Mouse (Mus musculus) embryonic facial prominence, embryonic 10.5 days (tissue): Measurements from ENCODE around the gene Celf2. TPM values are rescaled to one million over a fixed set of nuclear protein-coding genes. Genes with fewer than 3 reads are reported as not detected.
A peak's percentile ranks its signal among the peaks of the same experiment; 100 is the strongest.

Experiments used
- DNase-seq: peaks from one replicate; pipeline ENCODE4 v3.0.0-alpha.2; 2017; ENCODE audit warnings: low spot score
- H3K27ac ChIP-seq: fragments of 300-500 bp; sonication (generic); replicated peaks from 2 replicates; pipeline ENCODE4 v1.5.1; 2016; ENCODE audit warnings: mild to moderate bottlenecking
- H3K27me3 ChIP-seq: fragments of 300-500 bp; sonication (generic); replicated peaks from 2 replicates; pipeline ENCODE4 v1.6.1; 2016; ENCODE audit warnings: low read depth, mild to moderate bottlenecking; ENCODE audit not compliant: poor library complexity, severe bottlenecking
- H3K36me3 ChIP-seq: fragments of 300-500 bp; sonication (generic); replicated peaks from 2 replicates; pipeline ENCODE4 v1.6.1; 2016; ENCODE audit warnings: mild to moderate bottlenecking, moderate library complexity
- H3K4me1 ChIP-seq: fragments of 300-500 bp; sonication (generic); 2 replicates; pipeline ENCODE4 v1.6.1; 2016
- H3K4me3 ChIP-seq: fragments of 300-500 bp; sonication (generic); 2 replicates; pipeline ENCODE4 v1.5.1; 2016; ENCODE audit warnings: mild to moderate bottlenecking, moderate library complexity
- H3K9me3 ChIP-seq: fragments of 300-500 bp; sonication (generic); 2 replicates; pipeline ENCODE4 v1.6.1; 2016; ENCODE audit warnings: mild to moderate bottlenecking
- WGBS: fragments of 180-500 bp; shearing (Covaris S2); methylation state at CpG from one replicate; pipeline ENCODE4 v1.1.7; 2016; 5-methylcytosine and 5-hydroxymethylcytosine counted together
- polyA plus RNA-seq: library from polyadenylated mRNA; unstranded; fragments of >200 nt; fragmentation: Nextera tagmentation; extraction: Ambion mirVana; gene quantifications from 2 replicates; pipeline ENCODE4 v1.2.1, GENCODE M21; 2016

Gene Celf2
- polyA plus RNA-seq, 1 experiment from 2014 or later: 27.7 TPM

- no peak for DNase-seq
- Histone ChIP-seq H3K27me3 (no peaks in the 10 kb centered on the region), H3K4me1 (no peaks in the 10 kb centered on the region), H3K36me3 (no peaks in the 10 kb centered on the region), H3K9me3 (no peaks in the 10 kb centered on the region), H3K27ac (no peak overlapping the region), H3K4me3 (no peak overlapping the region)
- WGBS: 80% methylated on average over 4 of the region's 4 CpGs
Measured at GRCm38 (mm10) chr2:7367738-7368137, 141.6 kb downstream of the Celf2 start.

GRCm38 (mm10) chr2:7359557-7359956 is 149.8 kb downstream of the Celf2 start:
- Histone ChIP-seq H3K36me3 (no peaks in the 10 kb centered on the region), H3K27ac (no peak overlapping the region), H3K4me1 (peaks cover 4% of the 10 kb centered on the region; the same call in 1 of the 2 replicates), H3K27me3 (no peaks in the 10 kb centered on the region), H3K9me3 (no peaks in the 10 kb centered on the region), H3K4me3 (no peak overlapping the region)
- DNase-seq: peak; percentile 14
- 52% methylated on average over 5 of the region's 5 CpGs for WGBS

- 75% methylated on average over 3 of the region's 3 CpGs for WGBS
- Histone ChIP-seq H3K4me1 (peaks cover 4% of the 10 kb centered on the region; the same call in 1 of the 2 replicates), H3K36me3 (no peaks in the 10 kb centered on the region), H3K4me3 (no peak overlapping the region), H3K27me3 (no peaks in the 10 kb centered on the region), H3K27ac (no peak overlapping the region), H3K9me3 (no peaks in the 10 kb centered on the region)
- DNase-seq: no peak
Measured at GRCm38 (mm10) chr2:7358816-7359215, 150.5 kb downstream of the Celf2 start.

GRCm38 (mm10) chr2:7351234-7351633 is 158.1 kb downstream of the Celf2 start:
- Histone ChIP-seq H3K4me3 (no peak overlapping the region), H3K4me1 (no peaks in the 10 kb centered on the region; the same call in none of the 2 replicates), H3K27ac (no peak overlapping the region), H3K9me3 (no peaks in the 10 kb centered on the region), H3K36me3 (no peaks in the 10 kb centered on the region), H3K27me3 (no peaks in the 10 kb centered on the region)
- WGBS: 90% methylated on average over 5 of the region's 5 CpGs
- no peak for DNase-seq

GRCm38 (mm10) chr2:7346703-7347461 is 162.5 kb downstream of the Celf2 start:
- DNase-seq: no peak
- H3K4me1 ChIP-seq: peaks cover 5% of the 10 kb centered on the region
- H3K4me3 ChIP-seq: no peak overlapping the region
- 84% methylated on average over 4 of the region's 4 CpGs for WGBS
- H3K36me3 ChIP-seq: no peaks in the 10 kb centered on the region
- no peaks in the 10 kb centered on the region for H3K27me3 ChIP-seq
- H3K9me3 ChIP-seq: no peaks in the 10 kb centered on the region
- no peak overlapping the region for H3K27ac ChIP-seq

GRCm38 (mm10) chr2:7344951-7345350 is 164.4 kb downstream of the Celf2 start:
- WGBS: 85% methylated on average over 2 of the region's 2 CpGs
- no peak for DNase-seq
- Histone ChIP-seq H3K27ac (no peak overlapping the region), H3K4me1 (peaks cover 5% of the 10 kb centered on the region), H3K36me3 (no peaks in the 10 kb centered on the region), H3K27me3 (no peaks in the 10 kb centered on the region), H3K4me3 (no peak overlapping the region), H3K9me3 (no peaks in the 10 kb centered on the region)

- H3K4me1 ChIP-seq: peaks cover 5% of the 10 kb centered on the region; the same call in 1 of the 2 replicates
- H3K27ac ChIP-seq: no peak overlapping the region
- H3K27me3 ChIP-seq: no peaks in the 10 kb centered on the region
- no peaks in the 10 kb centered on the region for H3K36me3 ChIP-seq
- DNase-seq: no peak
- H3K9me3 ChIP-seq: no peaks in the 10 kb centered on the region
- WGBS: 68% methylated on average over 8 of the region's 8 CpGs
- no peak overlapping the region for H3K4me3 ChIP-seq
Measured at GRCm38 (mm10) chr2:7342911-7343478, 166.4 kb downstream of the Celf2 start.

GRCm38 (mm10) chr2:7334846-7335245 is 174.5 kb downstream of the Celf2 start:
- Histone ChIP-seq H3K36me3 (no peaks in the 10 kb centered on the region), H3K27ac (no peak overlapping the region), H3K27me3 (no peaks in the 10 kb centered on the region), H3K9me3 (no peaks in the 10 kb centered on the region), H3K4me3 (no peak overlapping the region), H3K4me1 (no peaks in the 10 kb centered on the region)
- DNase-seq: no peak
- WGBS: 80% methylated on average over 2 of the region's 2 CpGs

GRCm38 (mm10) chr2:7328018-7328899 is 181.1 kb downstream of the Celf2 start:
- H3K9me3 ChIP-seq: no peaks in the 10 kb centered on the region
- H3K4me1 ChIP-seq: no peaks in the 10 kb centered on the region
- no peaks in the 10 kb centered on the region for H3K36me3 ChIP-seq
- no peak for DNase-seq
- no peak overlapping the region for H3K27ac ChIP-seq
- no peak overlapping the region for H3K4me3 ChIP-seq
- WGBS: 82% methylated on average over 8 of the region's 8 CpGs
- H3K27me3 ChIP-seq: no peaks in the 10 kb centered on the region

- Histone ChIP-seq H3K4me1 (peaks cover 8% of the 10 kb centered on the region; the same call in 1 of the 2 replicates), H3K4me3 (no peak overlapping the region), H3K9me3 (no peaks in the 10 kb centered on the region), H3K36me3 (no peaks in the 10 kb centered on the region), H3K27ac (no peak overlapping the region), H3K27me3 (no peaks in the 10 kb centered on the region)
- 73% methylated on average over 3 of the region's 3 CpGs for WGBS
- no peak for DNase-seq
Measured at GRCm38 (mm10) chr2:7319760-7320159, 189.6 kb downstream of the Celf2 start.

- Histone ChIP-seq H3K27me3 (no peaks in the 10 kb centered on the region), H3K4me1 (peaks cover 23% of the 10 kb centered on the region), H3K36me3 (no peaks in the 10 kb centered on the region), H3K4me3 (no peak overlapping the region), H3K9me3 (no peaks in the 10 kb centered on the region), H3K27ac (no peak overlapping the region)
- no peak for DNase-seq
- WGBS: 66% methylated on average over 3 of the region's 3 CpGs
Measured at GRCm38 (mm10) chr2:7311776-7312175, 197.6 kb downstream of the Celf2 start.

- H3K4me1 ChIP-seq: peaks cover 23% of the 10 kb centered on the region
- no peaks in the 10 kb centered on the region for H3K27me3 ChIP-seq
- H3K9me3 ChIP-seq: no peaks in the 10 kb centered on the region
- DNase-seq: no peak
- WGBS: 85% methylated on average over 2 of the region's 2 CpGs
- H3K36me3 ChIP-seq: no peaks in the 10 kb centered on the region
- H3K4me3 ChIP-seq: no peak overlapping the region
- no peak overlapping the region for H3K27ac ChIP-seq
Measured at GRCm38 (mm10) chr2:7310840-7311182, 198.6 kb downstream of the Celf2 start.
